Mouse (Mus musculus) bone marrow, adult 2 months (tissue): ENCODE data around the gene Ric1.

Experiments
- CTCF ChIP-seq: fragments of 200-500 bp; IDR thresholded peaks from 2 replicates; pipeline ENCODE4 v1.5.1; 2011; ENCODE audit warnings: low read length, control low read depth; ENCODE audit not compliant: control insufficient read depth, insufficient read depth
- POLR2A ChIP-seq: fragments of 200-500 bp; IDR thresholded peaks from 2 replicates; pipeline ENCODE4 v1.6.1; 2011; ENCODE audit warnings: low read depth, mild to moderate bottlenecking, control low read depth, low read length, borderline replicate concordance; ENCODE audit not compliant: control insufficient read depth

- TF ChIP-seq CTCF (no peak), POLR2A (no peak)
Observed at GRCm38 (mm10) chr19:29551128-29551527, 29.0 kb downstream of the Ric1 start.
